Mouse (Mus musculus): ENCODE results near the gene Ppp1r8. TPM values are rescaled to one million over a fixed set of nuclear protein-coding genes. Genes with fewer than 3 reads are reported as not detected.

Gene Ppp1r8
- polyA plus RNA-seq, 2 experiments: 66.2 to 91.6 TPM

- WGBS: 84% methylated on average over 7 of the region's 7 CpGs
- ATAC-seq (ENCODE audit: low FRiP score, low read depth) (no peak), DNase-seq (ENCODE audit: low spot score) (no peak)
- no peak overlapping the region for H3K9ac ChIP-seq (ENCODE audit: low read depth, low read length, severe bottlenecking)
- no peaks in the 10 kb centered on the region for H3K36me3 ChIP-seq (ENCODE audit: control insufficient read depth, insufficient read depth, low read length)
- TF ChIP-seq POLR2A (IDR thresholded peaks at IDR 0.05; ENCODE audit: borderline replicate concordance, extremely low read depth, insufficient read depth, insufficient read length): no peak
- H3K4me1 ChIP-seq (ENCODE audit: control insufficient read depth, insufficient read depth, low read length): no peaks in the 10 kb centered on the region
- H3K4me3 ChIP-seq (replicated peaks; ENCODE audit: low read length): no peak overlapping the region
- no peaks in the 10 kb centered on the region; the same call in 1 of the 2 replicates for H3K9me3 ChIP-seq (ENCODE audit: control insufficient read depth, low read length)
- no peak overlapping the region for H3K27ac ChIP-seq (replicated peaks; ENCODE audit: low read depth, low read length)
- H3K4me2 ChIP-seq (replicated peaks; ENCODE audit: low read depth, low read length, severe bottlenecking): no peak overlapping the region
- no peaks in the 10 kb centered on the region for H3K27me3 ChIP-seq (ENCODE audit: control insufficient read depth, insufficient read depth, low read length)
Measured at GRCm38 (mm10) chr4:132806620-132807191, 36.3 kb downstream of the Ppp1r8 start.

- no peak for ATAC-seq (ENCODE audit: low FRiP score, low read depth)
- no peaks in the 10 kb centered on the region for H3K27me3 ChIP-seq (ENCODE audit: control insufficient read depth, insufficient read depth, low read length)
- WGBS: 84% methylated on average over 12 of the region's 12 CpGs
- H3K4me1 ChIP-seq (ENCODE audit: control insufficient read depth, insufficient read depth, low read length): no peaks in the 10 kb centered on the region
- TF ChIP-seq POLR2A (IDR thresholded peaks at IDR 0.05; ENCODE audit: borderline replicate concordance, extremely low read depth, insufficient read depth, insufficient read length): no peak
- no peak for DNase-seq (ENCODE audit: low spot score)
- H3K27ac ChIP-seq (replicated peaks; ENCODE audit: low read depth, low read length): no peak overlapping the region
- H3K9ac ChIP-seq (ENCODE audit: low read depth, low read length, severe bottlenecking): no peak overlapping the region
- no peaks in the 10 kb centered on the region for H3K9me3 ChIP-seq (ENCODE audit: control insufficient read depth, low read length)
- no peak overlapping the region for H3K4me3 ChIP-seq (replicated peaks; ENCODE audit: low read length)
- H3K36me3 ChIP-seq (ENCODE audit: control insufficient read depth, insufficient read depth, low read length): no peaks in the 10 kb centered on the region
- no peak overlapping the region for H3K4me2 ChIP-seq (replicated peaks; ENCODE audit: low read depth, low read length, severe bottlenecking)
Measured at GRCm38 (mm10) chr4:132805599-132806197, 37.3 kb downstream of the Ppp1r8 start.

- no peaks in the 10 kb centered on the region for H3K4me1 ChIP-seq (ENCODE audit: control insufficient read depth, insufficient read depth, low read length)
- WGBS: 89% methylated on average over 5 of the region's 5 CpGs
- H3K9ac ChIP-seq (ENCODE audit: low read depth, low read length, severe bottlenecking): no peak overlapping the region
- no peak for ATAC-seq (ENCODE audit: low FRiP score, low read depth)
- no peak for TF ChIP-seq POLR2A (IDR thresholded peaks at IDR 0.05; ENCODE audit: borderline replicate concordance, extremely low read depth, insufficient read depth, insufficient read length)
- no peaks in the 10 kb centered on the region for H3K9me3 ChIP-seq (ENCODE audit: control insufficient read depth, low read length)
- no peak overlapping the region for H3K4me2 ChIP-seq (replicated peaks; ENCODE audit: low read depth, low read length, severe bottlenecking)
- H3K27me3 ChIP-seq (ENCODE audit: control insufficient read depth, insufficient read depth, low read length): no peaks in the 10 kb centered on the region
- no peaks in the 10 kb centered on the region for H3K36me3 ChIP-seq (ENCODE audit: control insufficient read depth, insufficient read depth, low read length)
- no peak overlapping the region for H3K27ac ChIP-seq (replicated peaks; ENCODE audit: low read depth, low read length)
- no peak for DNase-seq (ENCODE audit: low spot score)
- H3K4me3 ChIP-seq (replicated peaks; ENCODE audit: low read length): no peak overlapping the region
Measured at GRCm38 (mm10) chr4:132805146-132805545, 37.8 kb downstream of the Ppp1r8 start.

GRCm38 (mm10) chr4:132804331-132804730, 38.6 kb downstream of the Ppp1r8 start:
- no peak for ATAC-seq (ENCODE audit: low FRiP score, low read depth)
- 86% methylated on average over 6 of the region's 6 CpGs for WGBS

GRCm38 (mm10) chr4:132803876-132804275, 39.1 kb downstream of the Ppp1r8 start:
- H3K27me3 ChIP-seq (ENCODE audit: control insufficient read depth, insufficient read depth, low read length): no peaks in the 10 kb centered on the region
- H3K4me1 ChIP-seq (ENCODE audit: control insufficient read depth, insufficient read depth, low read length): no peaks in the 10 kb centered on the region
- no peak overlapping the region for H3K27ac ChIP-seq (replicated peaks; ENCODE audit: low read depth, low read length)

More at GRCm38 (mm10) chr4:132804331-132804730, 38.6 kb downstream of the Ppp1r8 start:
- no peak overlapping the region for H3K27ac ChIP-seq (replicated peaks; ENCODE audit: low read depth, low read length)
- no peaks in the 10 kb centered on the region for H3K27me3 ChIP-seq (ENCODE audit: control insufficient read depth, insufficient read depth, low read length)
- H3K9ac ChIP-seq (ENCODE audit: low read depth, low read length, severe bottlenecking): no peak overlapping the region
- H3K9me3 ChIP-seq (ENCODE audit: control insufficient read depth, low read length): no peaks in the 10 kb centered on the region
- no peaks in the 10 kb centered on the region for H3K4me1 ChIP-seq (ENCODE audit: control insufficient read depth, insufficient read depth, low read length)
- no peak overlapping the region for H3K4me2 ChIP-seq (replicated peaks; ENCODE audit: low read depth, low read length, severe bottlenecking)
- TF ChIP-seq POLR2A (IDR thresholded peaks at IDR 0.05; ENCODE audit: borderline replicate concordance, extremely low read depth, insufficient read depth, insufficient read length): no peak
- no peaks in the 10 kb centered on the region for H3K36me3 ChIP-seq (ENCODE audit: control insufficient read depth, insufficient read depth, low read length)
- no peak overlapping the region for H3K4me3 ChIP-seq (replicated peaks; ENCODE audit: low read length)
- DNase-seq (ENCODE audit: low spot score): no peak

More at GRCm38 (mm10) chr4:132803876-132804275, 39.1 kb downstream of the Ppp1r8 start:
- no peak for ATAC-seq (ENCODE audit: low FRiP score, low read depth)
- no peak for TF ChIP-seq POLR2A (IDR thresholded peaks at IDR 0.05; ENCODE audit: borderline replicate concordance, extremely low read depth, insufficient read depth, insufficient read length)
- no peaks in the 10 kb centered on the region for H3K36me3 ChIP-seq (ENCODE audit: control insufficient read depth, insufficient read depth, low read length)
- no peaks in the 10 kb centered on the region for H3K9me3 ChIP-seq (ENCODE audit: control insufficient read depth, low read length)
- no peak for DNase-seq (ENCODE audit: low spot score)
- H3K4me3 ChIP-seq (replicated peaks; ENCODE audit: low read length): no peak overlapping the region
- WGBS: 95% methylated on average over 7 of the region's 7 CpGs
- H3K4me2 ChIP-seq (replicated peaks; ENCODE audit: low read depth, low read length, severe bottlenecking): no peak overlapping the region
- no peak overlapping the region for H3K9ac ChIP-seq (ENCODE audit: low read depth, low read length, severe bottlenecking)

Data from limb, embryonic 14.5 days (tissue).